Comparison of ENCODE assay signal across 9 mouse cellular contexts in genomic region chr17:25111739-25112422, GRCm38 (mm10). TPM values are rescaled to one million over a fixed set of nuclear protein-coding genes. Genes with fewer than 3 reads are reported as not detected.
DNase-seq lines count a peak whose midpoint lies in the region; ATAC-seq and TF ChIP-seq lines count a peak whose summit lies in the region.
"Had no signal": no experiment of that assay in that cellular context is flagged by ENCODE, and none has a peak within 500 bp of the region (broad histone marks: within the 10 kb centered on the region; RNA-seq: fewer than 3 reads in every experiment).

No protein-coding gene starts in this region.

- no peak for ATAC-seq in heart, embryonic 12.5 days (ENCODE audit: insufficient number of reproducible peaks, low FRiP score)

- DNase-seq in liver, adult 2 months (ENCODE audit: extremely low read depth, low read depth, low spot score), result peak; percentile 15
- DNase-seq in liver, result no peak
- DNase-seq in cerebellum, adult 18-20 months, result peak; percentile 76 to 77
- peak in 1 of 2 experiments; percentile 25 for DNase-seq in left cerebral cortex, adult 2 months (ENCODE audit: extremely low spot score in 1 of 2, low spot score in 2 of 2)
- no peak for DNase-seq in embryo, embryonic 9.5 days (ENCODE audit: extremely low spot score)
- no peak for DNase-seq in embryo, embryonic 10.5 days (ENCODE audit: low spot score)
- DNase-seq in thymus, postnatal 36 days, result no peak

- no peak for TF ChIP-seq CTCF in liver, adult 2 months (IDR thresholded peaks at IDR 0.05; ENCODE audit: low read depth, low read length)
- no peak for TF ChIP-seq CTCF in left cerebral cortex, adult 2 months (IDR thresholded peaks at IDR 0.05)

- no peak overlapping the region for H3K4me3 ChIP-seq in liver, adult 2 months (ENCODE audit: insufficient read depth, low read depth, low read length)
- H3K4me3 ChIP-seq in heart, embryonic 12.5 days, result no peak overlapping the region
- no peak overlapping the region for H3K4me3 ChIP-seq in left cerebral cortex, adult 2 months
- H3K4me3 ChIP-seq: megakaryocyte, embryonic 14.5 days had no signal

- no peak overlapping the region for H3K27ac ChIP-seq in liver, adult 2 months (replicated peaks; ENCODE audit: insufficient read depth, low read depth, low read length)
- H3K27ac ChIP-seq in heart, embryonic 12.5 days (ENCODE audit: poor library complexity, severe bottlenecking), result no peak overlapping the region
- H3K27ac ChIP-seq in left cerebral cortex, adult 2 months, result peak overlapping the region; percentile 40; the same call in 1 of the 2 replicates

- H3K36me3 ChIP-seq in liver, adult 2 months (ENCODE audit: control insufficient read depth, insufficient read depth, low read length), result no peaks in the 10 kb centered on the region
- H3K36me3 ChIP-seq in heart, embryonic 12.5 days, result peaks cover 64% of the 10 kb centered on the region

- H3K27me3 ChIP-seq in liver, adult 2 months (ENCODE audit: control insufficient read depth, insufficient read depth, low read length), result no peaks in the 10 kb centered on the region
- H3K27me3 ChIP-seq in heart, embryonic 12.5 days (replicated peaks), result no peaks in the 10 kb centered on the region
- H3K27me3 ChIP-seq: megakaryocyte, embryonic 14.5 days had no signal

- WGBS in liver, adult 2 months, result 78% methylated on average over 8 of the region's 8 CpGs
- 80% methylated on average over 8 of the region's 8 CpGs for WGBS in heart, embryonic 12.5 days

- no peaks in the 10 kb centered on the region for H3K9me3 ChIP-seq in heart, embryonic 12.5 days (replicated peaks)
- H3K9me3 ChIP-seq: megakaryocyte, embryonic 14.5 days had no signal

- H3K4me1 ChIP-seq in liver, adult 2 months (ENCODE audit: control insufficient read depth, insufficient read depth, low read length), result peaks cover 9% of the 10 kb centered on the region
- H3K4me1 ChIP-seq in heart, embryonic 12.5 days (replicated peaks), result peaks cover 18% of the 10 kb centered on the region

- H3K79me2 ChIP-seq in liver, adult 2 months (ENCODE audit: control insufficient read depth, insufficient read depth, low read length), result no peaks in the 10 kb centered on the region

- intact Hi-C loops in left cerebral cortex, adult 2 months (cut with DNase I), result no loop called here

- no peak for TF ChIP-seq POLR2A in liver, adult 2 months (IDR thresholded peaks at IDR 0.05; ENCODE audit: extremely low read depth, insufficient read depth, low read length)

- H3K9ac ChIP-seq in liver, adult 2 months (ENCODE audit: low read depth, low read length), result no peak overlapping the region
- H3K9ac ChIP-seq in heart, embryonic 12.5 days, result peak overlapping the region; percentile 19; the same call in 1 of the 2 replicates

- H3K4me2 ChIP-seq in heart, embryonic 12.5 days, result no peak overlapping the region

RNA-seq across cellular contexts. Expression of gene Telo2, which starts 3.9 kb away (rescaled TPM):
- 3.2 and 5.4 TPM in 2 replicates for total RNA-seq in liver, adult 2 months (2014; rRNA removed)
- 5.7 and 7.3 TPM in 2 replicates for polyA plus RNA-seq in liver, adult 2 months (2012; rRNA removed)
- 23.5 and 30.7 TPM in 2 replicates for polyA plus RNA-seq in heart, embryonic 12.5 days (2016; fragmentation: Nextera tagmentation; extraction: Ambion mirVana)
- total RNA-seq in left cerebral cortex, adult 2 months (2021), result 10 to 100 TPM; 25.8 to 30.7 TPM

RNA-seq across cellular contexts. Expression of gene Ptx4, which starts 8.7 kb away (rescaled TPM):
- total RNA-seq in liver, adult 2 months (2014; rRNA removed), result not detected in 2 replicates
- polyA plus RNA-seq in liver, adult 2 months (2012; rRNA removed), result not detected in 2 replicates
- polyA plus RNA-seq in heart, embryonic 12.5 days (2016; fragmentation: Nextera tagmentation; extraction: Ambion mirVana), result 0.27 TPM in 1 of 2 replicates, not detected in the other
- total RNA-seq in left cerebral cortex, adult 2 months (2021), result under 1 TPM; 0.33 to 0.63 TPM

RNA-seq across cellular contexts. Expression of gene Clcn7, which starts 21.3 kb away (rescaled TPM):
- total RNA-seq in liver, adult 2 months (2014; rRNA removed), result 16.7 and 17.9 TPM in 2 replicates
- 25.2 and 30.5 TPM in 2 replicates for polyA plus RNA-seq in liver, adult 2 months (2012; rRNA removed)
- polyA plus RNA-seq in heart, embryonic 12.5 days (2016; fragmentation: Nextera tagmentation; extraction: Ambion mirVana), result 19.5 and 21.1 TPM in 2 replicates
- 10 to 100 TPM; 48.5 to 53.9 TPM for total RNA-seq in left cerebral cortex, adult 2 months (2021)

RNA-seq across cellular contexts. Expression of gene Tmem204, which starts 28.5 kb away (rescaled TPM):
- 22.3 and 23.9 TPM in 2 replicates for total RNA-seq in liver, adult 2 months (2014; rRNA removed)
- 15.7 and 19.1 TPM in 2 replicates for polyA plus RNA-seq in liver, adult 2 months (2012; rRNA removed)
- 16.3 and 20.4 TPM in 2 replicates for polyA plus RNA-seq in heart, embryonic 12.5 days (2016; fragmentation: Nextera tagmentation; extraction: Ambion mirVana)
- total RNA-seq in left cerebral cortex, adult 2 months (2021), result 10 to 100 TPM in 1 of 2 experiments, 1 to 10 TPM in 1; 9.5 to 11.1 TPM

RNA-seq across cellular contexts. Expression of gene Ccdc154, which starts 50.4 kb away (rescaled TPM):
- 0.13 TPM in 1 of 2 replicates, not detected in the other for total RNA-seq in liver, adult 2 months (2014; rRNA removed)
- polyA plus RNA-seq in liver, adult 2 months (2012; rRNA removed), result 0.07 TPM in 1 of 2 replicates, not detected in the other
- not detected in 2 replicates for polyA plus RNA-seq in heart, embryonic 12.5 days (2016; fragmentation: Nextera tagmentation; extraction: Ambion mirVana)
- under 1 TPM in 1 of 2 experiments, not detected in 1; 0.14 TPM for total RNA-seq in left cerebral cortex, adult 2 months (2021)

Comparison
In these comparisons a context has a peak if more than half of its experiments do, and no peak if none do; other contexts are left out.
1. DNase-seq: peak in liver, adult 2 months (single experiment) and cerebellum, adult 18-20 months (2 of 2); none in liver (single experiment), embryo, embryonic 9.5 days (single experiment), embryo, embryonic 10.5 days (single experiment) and thymus, postnatal 36 days (0 of 2).